Mouse (Mus musculus) adrenal gland, postnatal 25 days (tissue): Measurements from ENCODE around the gene Coro2a. TPM values are rescaled to one million over a fixed set of nuclear protein-coding genes. Genes with fewer than 3 reads are reported as not detected.

Experiments
- DNase-seq: peaks from one replicate; pipeline ENCODE4 v3.0.0; 2021; ENCODE audit warnings: mixed read lengths
- total RNA-seq: library from RNA; stranded (reverse); gene quantifications from 2 replicates; pipeline ENCODE4 v1.2.3, GENCODE M21; 2021

Gene Coro2a
- total RNA-seq, 1 experiment from 2014 or later, result 2.4 TPM

DNA sequence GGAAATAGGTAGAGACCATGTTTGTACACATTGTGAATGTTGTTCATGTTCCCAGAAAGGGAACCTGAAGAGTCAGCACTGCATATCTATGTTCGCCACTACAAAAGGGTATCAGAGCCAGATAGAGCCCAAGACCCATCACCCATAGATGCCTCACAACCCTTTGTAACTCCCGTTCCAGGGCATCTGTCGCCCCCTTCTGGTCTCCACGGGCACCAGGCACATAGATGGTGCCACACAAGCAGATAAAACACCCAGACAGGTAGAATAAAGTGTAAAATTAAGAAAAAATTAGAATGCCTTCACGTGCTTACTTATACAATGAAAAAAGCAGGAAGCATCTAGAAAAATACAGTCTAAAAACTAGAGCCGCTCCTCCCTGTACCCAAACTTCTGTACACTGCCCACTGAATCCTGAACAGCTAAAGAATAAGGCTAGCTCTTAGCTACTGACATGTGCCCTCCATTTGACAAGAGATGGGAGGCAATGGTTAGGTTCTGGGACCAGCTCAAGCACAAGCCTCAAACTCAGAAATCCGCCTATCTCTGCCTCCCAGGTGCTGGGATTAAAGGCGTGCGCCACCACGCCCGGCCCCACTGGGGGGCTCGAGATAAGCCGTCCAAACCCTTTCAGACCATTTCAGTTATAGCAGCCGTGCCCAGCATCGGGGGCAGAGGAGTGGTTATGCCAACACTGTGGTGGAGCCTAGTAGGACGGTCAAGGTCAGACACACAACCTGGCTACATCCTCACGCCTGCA lies 75.0 kb downstream of the Coro2a start:
- no peak for DNase-seq

DNA sequence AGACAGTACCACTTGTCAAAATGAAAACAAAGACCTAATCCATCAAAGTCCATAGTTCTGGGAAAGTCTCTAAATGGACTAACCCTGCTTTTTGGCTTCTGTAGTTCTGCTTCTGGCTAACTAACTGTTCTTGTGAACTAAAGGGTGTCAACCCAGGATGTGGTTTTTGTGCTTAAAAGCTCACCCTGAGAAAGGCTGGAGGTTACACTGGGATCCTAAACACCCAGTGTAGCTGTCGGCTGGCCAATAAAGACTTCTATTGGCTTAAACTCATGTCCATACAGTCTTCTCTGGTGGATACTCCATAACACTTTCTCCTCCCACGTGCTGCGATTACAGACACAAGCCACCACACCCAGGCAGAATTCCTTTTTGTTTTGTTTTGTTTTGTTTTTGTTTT lies 75.8 kb downstream of the Coro2a start:
- DNase-seq, result no peak

DNA sequence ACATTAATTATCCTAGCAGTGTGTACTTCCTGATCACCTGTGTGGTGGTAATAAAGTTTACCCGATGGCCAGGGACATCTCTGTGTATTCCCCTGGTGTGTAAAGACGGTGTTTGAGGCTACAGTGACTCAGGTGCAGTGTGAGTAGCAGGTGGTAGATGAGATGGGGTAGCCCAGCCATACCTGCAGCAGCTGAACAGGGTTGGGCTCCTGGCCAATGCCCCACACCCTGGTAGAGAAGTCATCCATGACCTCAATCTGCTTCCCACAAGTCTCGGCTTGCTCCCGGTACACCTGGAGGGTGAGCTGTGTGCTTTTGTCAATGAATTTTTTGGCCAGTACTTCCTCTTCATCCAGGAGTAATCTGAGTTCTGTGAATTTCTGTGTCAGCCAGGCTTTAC lies 78.7 kb downstream of the Coro2a start:
- DNase-seq, result no peak

DNA sequence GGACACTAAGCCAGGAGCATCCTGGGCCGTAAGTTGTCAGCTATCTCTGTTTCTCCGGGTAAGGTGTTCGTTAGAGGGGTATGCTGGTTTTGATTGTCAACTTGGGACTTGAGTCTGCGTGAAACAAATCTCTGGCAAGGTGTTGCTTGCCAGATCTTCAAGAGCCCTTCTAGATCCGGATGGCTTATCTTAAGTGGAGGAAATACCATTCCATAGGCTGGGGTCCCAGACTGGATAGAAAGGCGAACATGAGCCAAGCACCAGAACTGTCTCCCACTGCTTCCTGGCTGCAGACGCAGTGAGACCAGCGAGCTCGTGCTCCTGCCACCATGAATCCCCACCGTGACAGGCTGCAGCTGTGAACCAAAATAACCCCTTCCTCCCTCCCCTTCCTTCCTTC lies 80.5 kb downstream of the Coro2a start:
- no peak for DNase-seq

DNA sequence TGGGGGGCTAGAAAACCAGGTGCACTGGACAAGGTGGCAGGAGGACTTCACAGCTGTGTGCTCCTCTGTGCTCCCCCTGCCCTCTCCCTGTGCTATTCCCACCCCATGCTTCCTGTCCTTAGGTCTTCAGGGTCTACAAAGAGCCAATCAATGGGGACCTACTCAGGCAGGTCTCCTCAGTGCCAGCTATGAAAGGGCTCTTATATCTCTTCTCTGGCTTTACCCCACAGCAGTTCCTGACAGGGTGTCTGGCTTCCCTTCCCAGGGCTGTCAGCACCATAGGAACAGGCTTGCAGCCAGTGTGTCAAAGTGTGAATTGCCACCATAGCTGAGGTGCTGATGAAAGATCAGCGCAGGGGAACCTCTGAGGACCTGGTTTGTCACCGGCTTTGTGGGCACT lies 81.5 kb downstream of the Coro2a start:
- no peak for DNase-seq

DNA sequence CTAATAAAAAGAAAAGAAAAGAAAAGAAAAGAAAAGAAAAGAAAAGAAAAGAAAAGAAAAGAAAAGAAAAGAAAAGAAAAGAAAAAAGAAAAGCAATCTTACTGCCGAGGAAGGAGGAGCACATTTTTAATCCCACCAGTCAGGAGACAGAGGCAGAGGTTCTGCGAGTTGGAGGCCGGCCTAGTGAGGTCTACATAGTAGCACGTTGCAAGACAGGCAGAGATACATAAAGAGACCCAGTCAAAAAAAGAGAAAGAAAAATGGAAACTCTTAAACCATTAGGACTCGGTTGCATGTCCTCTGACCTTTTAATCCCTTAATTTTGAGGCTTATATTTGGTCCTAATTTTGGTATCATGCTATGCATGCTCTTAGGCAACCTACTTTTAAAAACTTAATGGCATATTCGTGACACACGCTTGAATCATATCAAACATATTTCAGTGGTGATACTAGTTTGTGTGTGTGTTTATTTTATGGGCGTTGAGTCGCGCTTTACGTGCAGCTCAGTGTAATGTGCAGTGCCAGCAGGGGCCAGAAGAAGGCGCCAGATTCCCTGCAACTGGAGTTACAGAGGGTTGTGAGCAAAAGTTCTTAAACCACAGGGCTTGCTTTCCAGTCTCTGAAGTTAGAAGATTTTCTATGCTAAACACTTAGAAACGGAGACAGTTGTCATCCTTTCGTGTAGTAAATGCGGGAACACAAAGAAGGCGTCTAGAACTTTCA lies 94.1 kb downstream of the Coro2a start:
- DNase-seq, result peak; percentile 85

DNA sequence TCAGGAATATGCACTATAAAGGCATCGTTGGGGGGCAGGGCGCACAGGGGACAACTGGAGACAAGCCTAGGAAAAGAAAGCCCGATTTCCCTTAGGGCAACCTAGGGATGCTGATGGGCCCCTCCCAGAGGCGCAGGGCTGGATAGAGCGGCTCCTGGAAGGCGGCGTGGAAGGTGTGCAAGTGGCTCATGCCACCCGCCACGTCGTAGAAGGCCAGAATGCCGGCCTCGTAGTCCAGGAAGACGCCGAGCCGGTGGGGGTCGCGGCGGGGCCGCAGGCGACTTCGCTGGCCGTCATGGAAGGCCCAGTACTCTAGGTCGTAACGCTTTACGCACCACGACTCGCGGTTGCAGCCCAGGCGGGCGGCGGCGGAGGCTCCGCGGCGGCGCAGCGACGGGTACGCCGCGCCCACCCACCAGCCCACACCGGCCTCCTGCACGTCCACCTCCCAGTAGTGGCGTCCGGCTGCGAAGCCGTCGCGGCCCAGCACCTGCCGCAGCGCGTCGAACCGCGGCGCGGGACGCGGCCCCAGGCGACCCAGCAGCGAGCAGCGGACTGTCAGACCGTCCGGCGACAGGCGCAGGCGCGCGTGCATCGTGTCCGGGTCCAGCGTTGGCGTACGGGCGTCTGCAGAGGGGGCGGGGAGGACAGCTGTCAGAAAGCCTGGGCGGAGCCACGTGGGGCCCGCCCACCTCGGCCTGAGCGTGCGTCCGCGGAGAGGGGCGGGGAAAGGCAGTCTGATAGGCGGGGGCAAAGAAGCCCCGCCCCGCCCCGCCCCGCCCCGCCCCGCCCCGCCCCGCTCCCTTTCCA lies 95.0 kb downstream of the Coro2a start:
- peak; percentile 98 for DNase-seq

DNA sequence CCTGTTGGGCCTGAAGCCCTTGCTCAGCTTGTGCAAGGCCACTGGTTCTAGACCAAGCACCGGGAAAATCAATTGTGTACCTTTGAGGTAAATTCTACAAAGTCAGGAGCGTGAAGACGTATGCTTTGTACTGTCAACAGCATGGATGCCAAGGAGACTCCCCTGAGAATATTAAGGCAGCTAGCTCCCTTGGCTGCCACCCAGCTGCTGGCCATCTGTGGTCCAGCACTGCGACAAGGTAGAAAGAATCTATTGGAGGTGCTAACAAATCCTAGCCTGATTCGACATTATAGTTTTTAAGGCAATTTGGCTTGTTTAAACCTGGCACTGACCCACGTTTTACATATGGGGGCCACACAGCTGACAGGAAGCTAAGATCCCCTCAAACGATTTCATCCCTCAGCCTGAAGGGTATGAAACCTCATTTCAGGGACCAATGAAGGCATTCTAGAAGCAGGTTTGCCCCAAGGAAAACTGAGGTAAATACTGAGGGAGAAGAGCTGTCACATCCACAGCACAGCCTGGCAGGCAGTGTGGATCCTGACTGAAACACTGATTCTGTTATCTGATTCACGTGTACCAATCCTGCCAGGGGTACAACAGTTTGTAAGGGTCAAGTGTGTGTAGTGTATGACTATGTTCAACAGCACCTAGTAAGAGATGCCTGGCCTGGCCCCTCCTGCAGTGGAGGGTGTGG lies 96.5 kb downstream of the Coro2a start:
- DNase-seq, result no peak

DNA sequence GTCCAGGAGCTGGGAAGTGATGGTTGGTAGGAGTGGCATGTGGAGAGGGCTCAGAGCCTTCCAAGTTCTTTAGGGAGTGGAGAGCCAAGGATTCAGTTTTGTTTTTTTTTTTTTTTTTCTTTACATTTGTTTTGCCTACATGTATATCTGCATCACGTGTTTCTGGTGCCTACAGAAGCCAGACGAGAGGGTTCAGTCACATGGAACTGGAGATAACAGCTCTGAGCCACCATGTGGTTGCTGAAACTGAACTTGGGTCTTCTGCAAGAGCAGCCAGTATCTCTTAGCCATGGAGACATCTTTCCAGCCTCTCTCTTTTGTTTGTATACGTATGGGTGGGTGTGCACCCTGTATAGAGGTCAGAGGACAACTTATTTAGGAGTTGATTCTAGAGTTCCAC lies 98.1 kb downstream of the Coro2a start:
- no peak for DNase-seq

DNA sequence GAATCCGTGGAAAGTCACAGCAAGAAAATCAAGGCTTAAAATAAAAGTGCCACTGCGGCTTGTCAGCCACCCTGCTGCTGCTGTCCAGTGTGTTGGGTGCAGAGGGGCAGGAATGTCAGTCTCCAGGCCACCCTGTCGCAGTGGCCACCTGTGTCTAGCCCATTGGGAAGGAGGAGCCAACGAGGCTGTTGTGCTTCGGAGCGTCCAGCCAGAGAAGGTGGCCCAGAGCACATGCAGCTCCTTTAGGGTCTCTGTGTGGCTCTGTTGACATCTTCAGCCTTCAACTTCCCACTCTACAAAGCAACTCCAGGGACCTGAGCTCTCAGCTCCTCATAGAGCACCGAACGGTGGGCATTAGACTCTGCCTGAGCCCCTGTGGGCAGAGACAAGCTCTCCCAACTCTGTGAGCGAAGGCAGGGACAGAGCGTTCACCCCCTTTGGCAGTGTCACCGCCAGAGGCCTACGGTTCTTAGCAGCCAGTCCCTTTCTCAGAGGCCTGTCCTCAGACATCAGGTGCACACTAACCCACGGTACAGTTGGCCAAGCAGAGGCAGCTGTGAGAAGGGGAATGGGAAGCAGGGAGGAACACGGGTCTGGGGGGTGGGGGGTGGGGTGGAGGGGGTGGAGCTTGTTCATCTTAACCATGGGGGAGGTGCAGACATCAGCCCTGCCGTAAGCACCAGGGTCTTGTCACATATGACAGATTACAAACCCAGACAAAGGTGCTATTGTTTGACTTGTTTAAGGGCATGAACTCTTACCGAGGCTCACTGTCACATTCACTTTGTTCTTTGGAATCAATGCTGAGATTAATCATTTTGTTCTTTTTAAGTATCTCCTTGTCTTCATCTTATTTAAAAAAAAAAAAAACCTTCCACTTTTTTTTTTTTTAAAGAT lies 99.1 kb downstream of the Coro2a start:
- DNase-seq, result no peak

DNA sequence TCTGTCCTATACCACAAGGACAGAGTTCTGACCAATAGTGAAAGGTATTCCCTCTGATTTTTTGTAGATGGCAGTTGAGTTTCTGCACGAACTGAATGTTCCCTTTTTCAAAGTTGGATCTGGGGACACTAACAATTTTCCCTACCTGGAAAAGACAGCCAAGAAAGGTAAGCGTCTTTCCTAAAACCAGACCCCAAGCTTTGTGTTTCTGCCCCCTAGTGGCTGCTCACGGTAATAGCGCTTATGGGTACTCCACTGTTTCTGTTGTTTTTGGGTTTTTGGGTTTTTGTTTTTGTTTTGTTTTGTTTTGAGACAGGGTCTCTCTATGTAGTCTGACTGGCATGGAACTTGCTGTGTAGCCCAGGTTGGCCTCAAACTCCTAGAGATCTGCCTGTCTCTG lies 103.0 kb downstream of the Coro2a start:
- peak; percentile 38 for DNase-seq

DNA sequence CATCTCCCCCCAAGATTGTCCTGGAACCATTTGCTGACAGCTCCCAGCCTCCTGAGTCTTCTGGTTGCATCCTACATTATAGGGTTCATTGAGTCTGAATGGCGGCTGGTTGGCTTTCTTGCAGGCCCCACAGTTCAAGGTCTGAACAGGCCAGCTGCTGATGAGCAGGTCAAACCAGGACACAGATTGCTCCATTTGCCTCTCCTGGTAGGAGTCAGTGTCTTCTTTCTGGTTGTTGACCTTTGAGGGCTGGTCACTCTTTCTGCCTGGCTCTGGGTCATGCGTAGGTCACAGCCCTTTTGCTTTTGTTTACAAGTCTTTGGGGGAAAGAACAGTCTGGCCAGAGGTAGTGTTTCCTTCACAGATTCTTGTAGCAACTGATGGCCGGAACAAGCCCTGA lies 103.5 kb downstream of the Coro2a start:
- DNase-seq, result no peak

DNA sequence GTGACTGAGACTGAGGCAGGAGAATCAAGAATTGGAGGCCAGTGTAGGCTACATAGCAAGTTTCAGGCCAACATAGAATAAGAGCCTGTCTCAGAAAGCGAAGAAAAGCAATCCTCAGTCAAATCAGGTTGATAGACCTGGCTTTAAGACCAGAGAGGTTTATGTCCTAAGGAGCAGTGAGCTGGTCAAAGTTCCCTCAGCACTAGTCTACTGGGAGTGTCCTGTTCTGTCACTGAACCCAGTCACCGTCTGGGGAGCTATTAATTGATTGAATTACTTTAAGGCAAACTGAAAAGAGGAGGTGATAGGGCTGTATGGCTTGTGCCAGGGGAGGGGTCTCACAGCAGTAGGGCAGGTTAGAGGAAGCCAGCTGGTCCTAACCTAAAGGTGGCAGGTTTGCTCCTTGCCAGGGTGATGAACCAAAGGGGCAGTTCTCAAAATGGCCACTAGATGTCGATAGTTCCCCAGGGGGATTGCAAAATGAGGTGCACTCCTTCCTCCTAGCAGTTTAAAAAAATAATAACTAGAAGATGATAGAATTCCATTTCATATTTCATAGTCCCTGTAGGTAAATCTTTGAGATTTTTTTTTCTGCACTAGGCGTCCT lies 104.6 kb downstream of the Coro2a start:
- peak; percentile 65 for DNase-seq

DNA sequence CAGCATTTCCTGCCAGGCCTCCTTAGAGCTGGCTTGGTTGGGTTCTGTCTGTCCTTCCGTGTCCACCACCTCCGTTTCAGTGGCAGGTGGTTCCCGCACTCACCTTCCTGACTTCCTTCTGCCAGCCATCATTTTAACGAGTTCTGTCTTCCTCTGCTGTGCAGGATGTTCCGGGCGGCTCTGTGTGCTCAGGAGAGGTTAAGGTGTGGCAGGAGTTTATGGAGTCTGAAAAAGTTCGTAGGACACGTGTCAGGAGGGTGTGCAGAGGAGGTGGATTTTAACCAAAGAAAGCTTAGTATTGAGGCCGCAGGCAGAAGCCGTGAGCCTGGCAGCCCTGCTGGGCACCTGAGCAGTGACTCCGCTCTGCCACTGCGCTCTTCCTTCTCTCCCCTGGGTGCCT lies 106.5 kb downstream of the Coro2a start:
- DNase-seq, result no peak

DNA sequence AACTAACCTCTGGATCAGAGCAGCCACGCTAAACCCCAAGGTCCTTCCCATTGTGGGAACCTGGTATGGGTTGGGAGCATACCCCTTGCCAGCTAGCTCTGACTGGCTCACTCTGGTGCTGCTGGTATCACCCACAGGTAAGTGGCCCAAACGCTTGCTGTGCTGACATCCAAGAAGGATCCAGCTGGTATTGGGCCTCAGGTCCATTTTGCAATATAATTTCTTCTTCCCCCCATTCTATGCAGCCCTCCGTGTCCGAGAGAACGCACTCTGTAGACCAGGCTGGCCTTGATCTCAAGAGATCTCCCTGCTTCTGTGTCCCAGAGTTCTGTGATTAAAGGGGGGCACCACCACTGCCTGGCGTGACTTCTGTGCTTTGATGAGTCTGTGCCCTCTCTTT lies 108.9 kb downstream of the Coro2a start:
- no peak for DNase-seq

DNA sequence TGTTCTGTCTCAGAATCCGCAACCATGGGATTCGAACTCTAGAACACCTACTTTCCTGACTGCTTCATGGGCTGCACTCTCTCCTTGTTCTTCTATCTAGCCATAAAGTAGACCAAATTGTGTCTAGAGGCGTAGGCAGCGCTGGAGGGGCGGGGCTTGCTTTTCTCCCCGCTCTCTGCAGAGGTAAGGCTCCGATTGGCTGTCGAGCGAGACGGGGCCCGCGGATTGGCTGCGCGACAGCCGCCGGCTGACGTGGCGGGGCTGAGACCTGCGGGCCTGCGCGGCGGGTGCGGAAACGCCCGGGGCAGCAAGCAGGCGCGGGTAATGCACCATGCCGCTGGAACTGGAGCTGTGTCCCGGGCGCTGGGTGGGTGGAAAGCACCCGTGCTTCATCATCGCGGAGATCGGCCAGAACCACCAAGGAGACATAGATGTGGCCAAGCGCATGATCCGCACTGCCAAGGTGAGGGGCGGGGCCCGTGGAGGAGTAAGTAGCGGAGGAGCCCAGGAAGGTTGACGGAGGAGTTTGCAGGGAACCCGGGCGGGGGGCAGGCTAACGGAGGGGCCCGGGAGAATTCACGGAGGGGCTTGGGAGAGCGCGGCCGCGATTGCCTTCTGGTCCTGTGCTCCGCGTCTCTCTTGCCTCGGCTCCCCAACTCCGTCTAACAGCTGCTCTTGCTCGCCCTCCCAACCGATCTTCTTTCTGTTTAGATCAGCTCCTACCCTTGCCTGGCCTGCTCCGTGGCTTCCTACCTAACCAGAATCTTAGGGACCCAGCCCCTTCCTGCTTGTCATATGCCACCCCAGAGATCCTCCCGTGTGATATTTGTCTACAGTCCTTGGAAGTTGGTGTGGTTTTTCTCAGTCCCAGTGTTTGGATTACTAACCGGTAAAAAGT lies 112.7 kb downstream of the Coro2a start, which contains the start of gene Nans:
TSS of gene Nans (plus strand) at position 221 of the 898 bp plus-strand sequence.
- DNase-seq, result peak; percentile 97

DNA sequence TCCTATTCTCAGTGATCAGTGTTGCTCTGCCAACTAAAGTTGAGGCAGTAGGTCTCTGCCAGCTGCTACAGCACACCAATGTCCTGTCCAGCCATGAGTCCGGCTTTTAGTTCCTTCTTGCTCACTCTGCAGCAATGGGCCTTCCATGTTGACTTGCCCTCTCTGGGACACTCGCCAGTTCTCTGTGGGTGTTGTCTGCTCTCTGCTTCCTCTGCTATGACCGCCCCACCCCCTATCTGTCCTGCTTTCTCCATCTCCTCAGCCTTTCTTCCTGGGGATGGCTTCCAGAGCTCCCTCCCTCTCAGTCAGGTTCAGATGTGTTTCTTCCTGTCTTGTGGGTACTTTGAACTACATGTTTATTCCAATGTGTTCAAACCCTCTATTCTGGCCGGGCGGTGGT lies 114.7 kb downstream of the Coro2a start:
- peak; percentile 42 for DNase-seq
